Mouse (Mus musculus) liver, embryonic 15.5 days (tissue): ENCODE data around the gene Sh2d4b. TPM values are rescaled to one million over a fixed set of nuclear protein-coding genes. Genes with fewer than 3 reads are reported as not detected.
A peak's percentile ranks its signal among the peaks of the same experiment; 100 is the strongest.

Experiments
- ATAC-seq: fragments of 200-750 bp; cut with Nextera tagmentation; 2 replicates; pipeline ENCODE4 v1.8.0; 2017; ENCODE audit warnings: moderate number of reproducible peaks, mild to moderate bottlenecking, moderate library complexity; ENCODE audit not compliant: insufficient read depth
- H3K27ac ChIP-seq: fragments of 300-500 bp; sonication (generic); replicated peaks from 2 replicates; pipeline ENCODE4 v1.5.1; 2015; ENCODE audit warnings: mild to moderate bottlenecking, inconsistent platforms
- H3K27me3 ChIP-seq: fragments of 300-500 bp; sonication (generic); 2 replicates; pipeline ENCODE4 v1.6.1; 2015; ENCODE audit warnings: mild to moderate bottlenecking, inconsistent platforms
- H3K36me3 ChIP-seq: fragments of 300-500 bp; sonication (generic); replicated peaks from 2 replicates; pipeline ENCODE4 v1.6.1; 2015; ENCODE audit warnings: moderate library complexity, mild to moderate bottlenecking, inconsistent platforms
- H3K4me1 ChIP-seq: fragments of 300-500 bp; sonication (generic); replicated peaks from 2 replicates; pipeline ENCODE4 v1.6.1; 2015; ENCODE audit warnings: inconsistent platforms
- H3K4me2 ChIP-seq: fragments of 300-500 bp; sonication (generic); 2 replicates; pipeline ENCODE4 v1.6.1; 2015; ENCODE audit warnings: moderate library complexity, mild to moderate bottlenecking, inconsistent platforms
- H3K4me3 ChIP-seq: fragments of 300-500 bp; sonication (generic); replicated peaks from 2 replicates; pipeline ENCODE4 v1.5.1; 2015; ENCODE audit warnings: mild to moderate bottlenecking, inconsistent platforms
- H3K9ac ChIP-seq: fragments of 300-500 bp; sonication (generic); 2 replicates; pipeline ENCODE4 v1.6.1; 2015; ENCODE audit warnings: moderate library complexity, mild to moderate bottlenecking, inconsistent platforms
- H3K9me3 ChIP-seq: fragments of 300-500 bp; sonication (generic); replicated peaks from 2 replicates; pipeline ENCODE4 v1.6.1; 2016; ENCODE audit warnings: inconsistent platforms
- WGBS: fragments of 180-500 bp; shearing (Covaris S2); methylation state at CpG from one replicate; pipeline ENCODE4 v1.1.7; 2015; ENCODE audit warnings: mixed read lengths; ENCODE audit not compliant: insufficient replicate concordance; 5-methylcytosine and 5-hydroxymethylcytosine counted together
- polyA plus RNA-seq: library from polyadenylated mRNA; unstranded; fragments of >200 nt; fragmentation: Nextera tagmentation; extraction: Ambion mirVana; gene quantifications from 2 replicates; pipeline ENCODE4 v1.2.1, GENCODE M21; 2015

Gene Sh2d4b
- polyA plus RNA-seq, 1 experiment from 2014 or later = 0.10 TPM

GRCm38 (mm10) chr14:40908763-40909162 lies 15.7 kb upstream of the Sh2d4b start:
- no peak overlapping the region for H3K4me2 ChIP-seq
- peaks cover 63% of the 10 kb centered on the region for H3K36me3 ChIP-seq
- WGBS = 79% methylated on average over 9 of the region's 9 CpGs
- H3K27ac ChIP-seq = no peak overlapping the region
- ATAC-seq = no peak
- no peaks in the 10 kb centered on the region for H3K9me3 ChIP-seq
- 0 out of 2 replicates have a peak, but pooled peaks cover 7% of the 10 kb centered on the region for H3K4me1 ChIP-seq
- no peak overlapping the region for H3K9ac ChIP-seq
- H3K4me3 ChIP-seq = no peak overlapping the region
- no peaks in the 10 kb centered on the region for H3K27me3 ChIP-seq

DNA sequence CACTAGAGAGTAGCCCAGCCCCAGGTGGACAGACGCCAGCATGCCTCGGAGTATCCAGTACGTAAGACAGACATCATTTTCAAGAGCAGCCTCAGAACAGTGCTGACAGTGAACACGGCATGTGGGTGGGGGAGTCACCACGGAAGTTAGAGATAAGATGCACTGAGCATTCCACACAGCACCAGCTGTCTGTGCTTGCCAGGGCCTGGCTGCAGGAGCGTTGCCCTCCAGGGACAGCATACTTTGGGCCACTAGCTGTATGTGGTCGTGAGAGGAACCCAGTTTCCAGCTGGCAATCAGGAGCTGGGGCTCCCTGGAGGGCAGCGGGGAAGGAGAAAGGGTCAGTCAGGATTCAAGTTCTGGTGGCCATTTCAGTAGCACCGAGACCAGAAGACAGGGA lies 13.7 kb upstream of the Sh2d4b start:
- no peak for ATAC-seq
- 36% methylated on average over 9 of the region's 9 CpGs for WGBS
- Histone ChIP-seq H3K4me3 (no peak overlapping the region), H3K4me2 (no peak overlapping the region), H3K4me1 (peaks cover 14% of the 10 kb centered on the region; the same call in 1 of the 2 replicates), H3K9ac (no peak overlapping the region), H3K27ac (no peak overlapping the region), H3K27me3 (no peaks in the 10 kb centered on the region), H3K9me3 (no peaks in the 10 kb centered on the region), H3K36me3 (peaks cover 50% of the 10 kb centered on the region)

DNA sequence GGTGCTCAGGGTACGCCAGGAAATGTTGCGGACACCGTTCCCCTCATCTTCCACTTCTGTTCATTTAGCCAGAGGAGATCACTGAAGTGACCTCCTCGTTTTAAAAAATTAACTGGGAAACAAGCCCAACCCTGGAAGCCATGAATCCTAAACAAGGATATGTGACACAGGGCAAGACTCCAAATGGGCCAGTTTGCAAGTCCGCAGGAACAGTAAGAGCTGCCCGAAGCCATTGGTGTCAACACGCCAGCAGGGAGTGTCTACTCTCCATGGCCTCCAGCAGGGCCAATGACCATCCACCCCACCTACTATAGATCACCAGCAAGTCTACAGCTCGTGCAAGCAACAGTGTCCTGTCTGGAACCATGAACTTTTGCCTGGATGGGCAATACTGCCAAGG lies 12.7 kb upstream of the Sh2d4b start:
- no peaks in the 10 kb centered on the region for H3K9me3 ChIP-seq
- no peak overlapping the region for H3K27ac ChIP-seq
- no peak overlapping the region for H3K4me2 ChIP-seq
- H3K36me3 ChIP-seq = peaks cover 43% of the 10 kb centered on the region
- H3K4me3 ChIP-seq = no peak overlapping the region
- WGBS = 68% methylated on average over 8 of the region's 8 CpGs
- no peaks in the 10 kb centered on the region for H3K27me3 ChIP-seq
- no peak for ATAC-seq
- no peak overlapping the region for H3K9ac ChIP-seq
- H3K4me1 ChIP-seq = peaks cover 14% of the 10 kb centered on the region; the same call in 1 of the 2 replicates

DNA sequence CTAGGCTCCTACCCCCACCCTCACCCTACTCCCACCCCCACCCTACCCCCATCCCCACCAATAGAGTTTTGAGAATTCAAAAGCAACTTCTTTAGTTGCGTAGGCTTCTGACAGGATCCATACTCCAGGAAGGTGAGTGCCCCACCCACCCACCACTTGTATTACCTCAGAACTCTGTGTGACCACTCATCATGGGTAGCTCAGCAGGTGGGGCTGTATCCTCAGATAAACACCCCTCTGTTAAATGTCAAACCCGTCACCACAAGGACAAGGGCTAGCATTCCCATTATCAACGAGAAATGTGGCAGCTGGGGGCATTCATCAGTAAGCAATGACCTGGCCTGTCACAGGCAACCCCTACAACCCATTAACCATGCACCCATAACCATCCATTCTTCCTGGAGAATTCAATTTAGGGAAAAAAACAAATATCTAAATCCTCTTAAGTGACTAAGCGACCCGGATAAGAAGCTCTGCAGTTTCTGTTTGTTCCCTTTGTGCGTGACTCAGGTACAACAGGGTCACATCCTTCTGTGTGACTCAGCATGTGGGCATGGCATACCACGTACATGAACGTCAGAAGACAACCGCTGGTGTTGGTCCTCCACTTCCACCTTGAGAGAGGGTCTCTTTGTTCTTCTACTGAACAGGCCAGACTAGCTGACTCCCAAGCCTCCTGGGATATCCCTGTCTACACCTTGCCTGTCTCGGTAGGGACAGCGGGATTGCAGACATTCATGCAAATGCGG lies 9.4 kb upstream of the Sh2d4b start:
- Histone ChIP-seq H3K27ac (no peak overlapping the region), H3K4me1 (peaks cover 20% of the 10 kb centered on the region; the same call in 1 of the 2 replicates), H3K4me3 (no peak overlapping the region), H3K9me3 (no peaks in the 10 kb centered on the region), H3K4me2 (peak overlapping the region; percentile 27; the same call in 1 of the 2 replicates), H3K36me3 (peaks cover 9% of the 10 kb centered on the region), H3K9ac (no peak overlapping the region), H3K27me3 (no peaks in the 10 kb centered on the region)
- 66% methylated on average over 12 of the region's 12 CpGs for WGBS
- ATAC-seq = no peak

DNA sequence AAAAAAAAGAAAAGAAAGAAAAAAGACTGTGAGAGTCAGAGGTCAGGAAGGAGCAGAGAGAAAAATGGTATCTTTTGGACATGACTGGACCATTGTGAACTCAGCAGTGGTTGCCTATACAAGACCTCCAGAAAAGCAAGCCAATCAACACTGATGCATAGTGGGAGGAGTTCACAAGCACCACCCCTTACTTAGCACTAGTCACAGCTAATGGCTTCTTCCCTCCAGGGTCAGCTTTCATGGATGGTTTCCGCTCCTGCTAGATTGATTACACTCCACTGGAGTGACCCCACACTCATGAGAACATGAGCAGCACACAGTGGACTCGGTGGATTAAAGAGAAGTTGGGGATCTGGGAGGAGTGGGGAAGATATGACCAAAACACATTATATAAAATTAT lies 7.2 kb upstream of the Sh2d4b start:
- Histone ChIP-seq H3K9me3 (no peaks in the 10 kb centered on the region), H3K36me3 (no peaks in the 10 kb centered on the region), H3K27ac (no peak overlapping the region), H3K4me3 (no peak overlapping the region), H3K4me2 (no peak overlapping the region), H3K27me3 (no peaks in the 10 kb centered on the region), H3K4me1 (peaks cover 13% of the 10 kb centered on the region; the same call in 1 of the 2 replicates), H3K9ac (no peak overlapping the region)
- 54% methylated on average over 2 of the region's 2 CpGs for WGBS
- no peak for ATAC-seq

DNA sequence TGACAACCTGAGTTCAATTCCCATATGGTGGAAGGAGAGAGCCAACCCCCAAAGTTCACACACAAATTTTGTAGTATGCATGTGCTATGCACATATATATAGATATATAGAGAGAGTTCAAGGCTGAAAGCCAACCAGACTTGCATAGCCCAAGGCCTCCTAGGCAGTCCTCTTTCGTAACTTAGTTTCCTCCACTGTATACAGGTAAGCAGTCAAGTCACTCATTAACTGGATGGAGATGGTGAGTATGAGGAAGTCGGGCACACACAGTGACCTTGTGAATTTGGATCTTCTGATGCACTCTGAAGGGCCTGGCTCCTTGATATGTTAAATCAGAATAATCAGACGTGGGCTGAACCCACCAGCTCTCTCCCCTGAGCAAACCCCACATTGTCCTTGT lies 4.8 kb upstream of the Sh2d4b start:
- Histone ChIP-seq H3K27me3 (no peaks in the 10 kb centered on the region), H3K4me3 (no peak overlapping the region), H3K27ac (no peak overlapping the region), H3K4me2 (no peak overlapping the region), H3K9me3 (no peaks in the 10 kb centered on the region), H3K4me1 (peaks cover 29% of the 10 kb centered on the region; the same call in 1 of the 2 replicates), H3K36me3 (no peaks in the 10 kb centered on the region), H3K9ac (no peak overlapping the region)
- 41% methylated on average over 3 of the region's 3 CpGs for WGBS
- 0 out of 2 replicates have a peak, but pooled peaks have one; percentile 31 for ATAC-seq

DNA sequence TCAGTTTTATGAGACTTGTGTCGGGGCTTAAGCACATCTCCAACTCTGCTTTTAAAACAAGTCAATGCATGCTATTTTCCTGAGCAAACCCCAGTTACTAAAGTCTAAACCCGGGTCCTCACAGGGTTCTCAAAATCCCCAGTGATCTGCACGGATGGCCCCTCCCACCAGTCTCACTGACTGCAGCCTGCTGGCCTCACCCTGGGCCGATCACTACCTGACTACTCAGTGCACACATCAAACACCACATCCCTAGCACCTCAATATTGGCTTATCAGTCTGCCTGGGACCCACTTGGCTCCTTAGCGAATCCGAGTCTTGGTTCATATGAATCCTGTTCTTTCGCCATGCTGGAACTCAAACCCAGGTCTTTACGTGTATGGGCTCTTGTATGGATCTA lies 2.6 kb upstream of the Sh2d4b start:
- H3K27me3 ChIP-seq = no peaks in the 10 kb centered on the region
- no peak for ATAC-seq
- H3K9ac ChIP-seq = no peak overlapping the region
- H3K27ac ChIP-seq = no peak overlapping the region
- no peaks in the 10 kb centered on the region for H3K9me3 ChIP-seq
- no peak overlapping the region for H3K4me3 ChIP-seq
- H3K4me2 ChIP-seq = no peak overlapping the region
- peaks cover 22% of the 10 kb centered on the region; the same call in 1 of the 2 replicates for H3K4me1 ChIP-seq
- H3K36me3 ChIP-seq = no peaks in the 10 kb centered on the region
- WGBS = 64% methylated on average over 8 of the region's 8 CpGs

- Histone ChIP-seq H3K9me3 (no peaks in the 10 kb centered on the region), H3K27me3 (no peaks in the 10 kb centered on the region), H3K4me2 (peak overlapping the region; percentile 37), H3K4me1 (peaks cover 22% of the 10 kb centered on the region; the same call in 1 of the 2 replicates), H3K36me3 (no peaks in the 10 kb centered on the region), H3K27ac (no peak overlapping the region), H3K4me3 (no peak overlapping the region), H3K9ac (no peak overlapping the region)
- whole genome bisulfite sequencing = 15% methylated on average over 23 of the region's 23 CpGs
- ATAC-seq = peak; percentile 32; the same call in 1 of the 2 replicates
These were observed 1.6 kb upstream of the Sh2d4b start for GRCm38 (mm10) chr14:40894576-40895247.

DNA sequence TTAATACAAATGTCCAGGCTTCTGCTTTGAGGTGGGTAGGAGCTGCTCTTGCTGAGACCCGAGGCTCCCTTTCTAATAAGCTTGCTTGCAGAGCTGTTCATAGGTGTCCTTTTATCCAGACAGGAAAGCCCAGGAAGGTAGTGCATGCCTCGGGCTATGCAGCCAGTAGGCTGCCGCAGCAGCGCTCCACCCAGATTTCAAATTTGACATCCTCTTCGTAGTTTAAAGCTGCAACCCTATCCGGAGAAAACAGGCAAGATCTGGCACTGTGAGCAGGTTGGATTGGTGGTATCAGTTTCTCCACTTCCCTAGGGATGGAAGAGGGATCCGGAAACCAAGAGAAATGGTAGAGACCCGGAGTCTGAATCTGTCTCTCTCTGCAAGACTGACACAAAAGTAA lies 818 bp upstream of the Sh2d4b start:
- Histone ChIP-seq H3K4me1 (peaks cover 22% of the 10 kb centered on the region; the same call in 1 of the 2 replicates), H3K9me3 (no peaks in the 10 kb centered on the region), H3K27me3 (no peaks in the 10 kb centered on the region), H3K27ac (no peak overlapping the region), H3K4me3 (no peak overlapping the region), H3K36me3 (no peaks in the 10 kb centered on the region), H3K9ac (no peak overlapping the region), H3K4me2 (no peak overlapping the region)
- no peak for ATAC-seq
- WGBS = 73% methylated on average over 8 of the region's 8 CpGs

GRCm38 (mm10) chr14:40892326-40892825 lies 690 bp downstream of the Sh2d4b start:
- no peak overlapping the region for H3K27ac ChIP-seq
- no peak for ATAC-seq
- peaks cover 20% of the 10 kb centered on the region for H3K4me1 ChIP-seq
- no peaks in the 10 kb centered on the region for H3K9me3 ChIP-seq
- no peaks in the 10 kb centered on the region for H3K36me3 ChIP-seq
- H3K27me3 ChIP-seq = no peaks in the 10 kb centered on the region
- H3K4me2 ChIP-seq = no peak overlapping the region
- no peak overlapping the region for H3K9ac ChIP-seq
- 66% methylated on average over 7 of the region's 7 CpGs for WGBS
- no peak overlapping the region for H3K4me3 ChIP-seq

- no peak for ATAC-seq
- Histone ChIP-seq H3K36me3 (no peaks in the 10 kb centered on the region), H3K9me3 (no peaks in the 10 kb centered on the region), H3K4me3 (no peak overlapping the region), H3K4me1 (peaks cover 25% of the 10 kb centered on the region), H3K27ac (no peak overlapping the region), H3K4me2 (no peak overlapping the region), H3K27me3 (no peaks in the 10 kb centered on the region), H3K9ac (no peak overlapping the region)
- WGBS = 75% methylated on average over 4 of the region's 4 CpGs
These were observed 1.6 kb downstream of the Sh2d4b start for GRCm38 (mm10) chr14:40891506-40891905.
